Mouse (Mus musculus) erythroblast, adult 5-6 weeks (primary cell): ENCODE results near the gene Mrpl50. TPM values are rescaled to one million over a fixed set of nuclear protein-coding genes. Genes with fewer than 3 reads are reported as not detected.
A peak's percentile ranks its signal among the peaks of the same experiment; 100 is the strongest.
"Not testable (repeated sequence)": the region's sequence is repeated elsewhere in the genome, so short reads cannot be mapped to it uniquely, and the experiment has no call there.

Source experiments
- ATAC-seq: replicated peaks from 2 replicates; pipeline ENCODE4 v1.8.0; 2016; ENCODE audit warnings: moderate number of reproducible peaks, mild to moderate bottlenecking, moderate TSS enrichment, inconsistent platforms; ENCODE audit not compliant: poor library complexity, low FRiP score, severe bottlenecking
- total RNA-seq, 2 experiments: library from RNA; stranded (forward) in 1 of 2; stranded (reverse) in 1 of 2; fragments of 150-400 nt in 1 of 2; fragments of 200-764, 138-1000 nt in 1 of 2; gene quantifications; 2 replicates each; pipeline versions ENCODE4 v1.2.3 to v1.2.4; 2015 to 2017; ENCODE audit warnings: low replicate concordance in 2 of 2

Mrpl50 gene
- total RNA-seq, 2 experiments from 2014 or later: 5.8 to 17.9 TPM

DNA sequence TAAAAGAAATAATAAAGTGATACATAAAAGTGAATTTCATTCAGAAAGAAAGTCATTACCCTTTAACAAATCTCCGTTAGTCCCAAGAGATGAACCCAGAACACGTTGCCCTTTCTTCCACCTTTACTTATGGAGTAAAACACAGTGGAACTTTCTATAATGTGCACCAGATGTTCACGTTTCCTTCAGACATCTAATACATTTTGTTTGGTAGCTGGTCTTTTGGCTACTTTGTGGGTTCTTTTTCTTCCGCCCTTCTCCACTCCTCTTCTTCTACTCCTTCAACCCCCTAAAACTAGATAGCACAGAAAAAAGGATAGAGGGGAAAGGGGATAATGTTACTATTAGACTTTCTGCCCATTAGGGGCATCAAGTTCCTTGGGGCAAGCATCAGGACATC lies 8.3 kb downstream of the Mrpl50 start:
- ATAC-seq: no peak

GRCm38 (mm10) chr4:49510236-49510835 lies 10.6 kb downstream of the Mrpl50 start:
- ATAC-seq: not testable (repeated sequence)

- ATAC-seq: no peak
These were observed 11.7 kb downstream of the Mrpl50 start for GRCm38 (mm10) chr4:49509183-49509582.

DNA sequence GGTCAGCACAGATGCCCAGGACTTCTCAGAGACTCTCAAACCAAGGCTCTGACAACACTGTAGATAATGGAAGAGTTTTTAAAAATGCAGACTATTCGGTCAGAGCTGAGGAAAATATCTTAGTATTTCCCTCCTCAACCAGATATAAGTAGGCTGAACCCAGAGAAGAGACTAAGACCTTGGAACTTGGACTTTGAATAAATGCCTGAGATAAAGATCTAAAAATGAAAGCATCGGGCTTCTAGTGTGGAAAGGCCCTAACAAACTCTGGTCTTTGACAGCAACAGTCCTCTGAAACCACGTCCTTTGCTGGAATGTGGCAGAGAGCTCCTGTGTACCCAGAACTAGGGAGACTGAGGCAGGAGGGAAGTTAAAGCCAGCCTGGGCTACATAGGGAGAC lies 14.5 kb downstream of the Mrpl50 start, which contains the start of gene Baat:
Gene Baat, minus strand, starts transcription at position 172 of the 400 bp plus-strand sequence.
- no peak for ATAC-seq

- ATAC-seq: no peak
These were observed 17.3 kb downstream of the Mrpl50 start for GRCm38 (mm10) chr4:49503563-49503962.

GRCm38 (mm10) chr4:49485934-49486650 lies 34.8 kb downstream of the Mrpl50 start:
- not testable (repeated sequence) for ATAC-seq

- ATAC-seq: no peak
These were observed 35.5 kb downstream of the Mrpl50 start for GRCm38 (mm10) chr4:49485442-49485841.

GRCm38 (mm10) chr4:49480896-49481295 lies 40.0 kb downstream of the Mrpl50 start:
- ATAC-seq: no peak

- ATAC-seq: no peak
These were observed 40.7 kb downstream of the Mrpl50 start for GRCm38 (mm10) chr4:49480104-49480760.

DNA sequence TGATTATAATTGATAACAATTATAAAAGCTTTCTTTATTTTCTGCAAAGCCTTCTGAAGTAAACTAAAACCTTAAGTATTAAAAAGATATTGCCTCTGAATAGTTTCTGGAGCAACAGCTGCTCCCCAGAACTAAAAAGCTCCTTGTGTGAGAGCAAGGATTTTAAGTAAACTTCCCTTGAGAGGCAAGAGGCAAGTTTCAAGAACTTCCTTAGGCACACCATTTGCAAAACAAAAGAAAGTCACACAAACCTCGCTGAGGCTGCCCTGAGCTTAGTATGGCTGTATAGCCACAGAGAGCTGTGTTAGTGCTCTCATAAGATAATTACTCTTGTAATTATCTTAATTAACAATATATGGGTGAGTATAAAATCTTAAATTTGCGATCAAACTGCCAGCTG lies 41.9 kb downstream of the Mrpl50 start:
- ATAC-seq: not testable (repeated sequence)

DNA sequence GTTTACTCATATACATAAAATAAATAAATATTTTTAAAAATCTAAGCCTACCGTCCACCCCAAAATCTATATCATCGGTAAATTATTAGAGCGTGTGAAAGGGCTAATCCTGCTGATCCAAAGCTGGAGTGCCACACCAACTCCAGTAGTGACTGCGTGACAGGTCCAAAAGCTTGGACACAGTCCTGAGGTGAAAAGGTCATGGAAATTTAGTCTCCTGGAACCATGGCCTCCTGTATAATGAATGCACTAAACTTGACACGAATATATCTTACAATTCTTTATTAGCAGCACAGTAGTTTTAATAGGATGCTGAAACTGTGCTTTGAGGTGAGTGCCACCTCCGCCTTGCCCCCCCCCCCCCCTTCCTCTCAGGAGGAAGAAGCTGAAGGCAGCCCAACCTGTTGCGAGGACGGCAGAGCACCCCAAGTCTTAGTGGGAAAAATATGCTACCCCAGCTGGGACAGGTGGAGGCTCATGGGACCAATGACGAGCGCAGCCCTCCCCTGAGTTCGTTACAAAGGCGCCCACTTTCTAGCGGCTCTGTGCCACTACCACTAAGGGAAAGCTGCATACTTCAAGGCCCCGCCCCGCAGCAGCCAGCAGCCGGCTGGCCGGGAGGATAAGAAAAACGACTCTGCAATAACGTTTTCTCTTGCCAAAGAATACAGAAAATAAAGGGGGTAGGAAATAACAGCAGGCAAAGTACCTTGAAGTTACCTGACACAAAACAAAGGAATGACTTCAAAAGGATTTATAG lies 42.6 kb downstream of the Mrpl50 start:
- ATAC-seq: peak; percentile 98

- 0 out of 2 replicates have a peak, but pooled peaks have one; percentile 26 for ATAC-seq
These were observed 46.3 kb downstream of the Mrpl50 start for GRCm38 (mm10) chr4:49474583-49474982.

GRCm38 (mm10) chr4:49473435-49474100 lies 47.3 kb downstream of the Mrpl50 start, which contains the start of gene Acnat1:
Acnat1 (minus strand) TSS chr4:49473912.
- ATAC-seq: no peak

- ATAC-seq: no peak
These were observed 51.3 kb downstream of the Mrpl50 start for GRCm38 (mm10) chr4:49469435-49470151.

GRCm38 (mm10) chr4:49467360-49467759 lies 53.5 kb downstream of the Mrpl50 start:
- no peak for ATAC-seq
